Mouse (Mus musculus): ENCODE measurements at regions not wholly inside any gene's neighbourhood (a gene's known extent, or its start where the extent isn't known, plus 50 kb on each side); places are given as distances from the start of the nearest gene placed in this dataset.

DNA sequence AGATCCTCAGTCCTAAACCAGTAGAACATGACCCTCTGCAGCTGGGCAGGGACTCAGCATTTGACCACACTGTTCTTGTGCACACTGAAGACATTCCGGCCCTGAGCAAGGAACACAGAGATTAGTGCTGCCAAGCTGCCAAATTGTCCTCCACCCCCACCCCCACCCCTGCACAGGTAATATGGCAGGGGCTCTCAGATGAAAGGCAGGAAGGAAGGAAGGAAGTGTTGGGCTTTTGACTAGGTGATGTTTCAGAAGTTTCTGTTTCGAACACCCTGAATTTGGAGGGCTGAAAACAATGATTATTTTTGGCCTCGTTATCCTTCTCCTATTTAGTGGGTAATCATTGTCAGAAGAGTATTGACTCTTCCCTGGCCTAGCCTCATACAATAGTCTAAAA, 96.8 kb upstream of the Npas2 start:
- Histone ChIP-seq H3K4me2 (ENCODE audit: low read depth, low read length) (no peak overlapping the region), H3K27ac (ENCODE audit: low read length) (no peak overlapping the region), H3K9me3 (ENCODE audit: control insufficient read depth, low read length) (no peaks in the 10 kb centered on the region), H3K4me3 (ENCODE audit: low read length) (no peak overlapping the region), H3K9ac (ENCODE audit: low read depth, low read length) (no peak overlapping the region), H3K4me1 (ENCODE audit: control insufficient read depth, insufficient read depth, low read length) (no peaks in the 10 kb centered on the region), H3K36me3 (ENCODE audit: control insufficient read depth, insufficient read depth, low read length) (no peaks in the 10 kb centered on the region), H3K27me3 (replicated peaks; ENCODE audit: control insufficient read depth, insufficient read depth, low read length) (no peaks in the 10 kb centered on the region)
- no peak for ATAC-seq
- WGBS: 81% methylated on average over 3 of the region's 3 CpGs

DNA sequence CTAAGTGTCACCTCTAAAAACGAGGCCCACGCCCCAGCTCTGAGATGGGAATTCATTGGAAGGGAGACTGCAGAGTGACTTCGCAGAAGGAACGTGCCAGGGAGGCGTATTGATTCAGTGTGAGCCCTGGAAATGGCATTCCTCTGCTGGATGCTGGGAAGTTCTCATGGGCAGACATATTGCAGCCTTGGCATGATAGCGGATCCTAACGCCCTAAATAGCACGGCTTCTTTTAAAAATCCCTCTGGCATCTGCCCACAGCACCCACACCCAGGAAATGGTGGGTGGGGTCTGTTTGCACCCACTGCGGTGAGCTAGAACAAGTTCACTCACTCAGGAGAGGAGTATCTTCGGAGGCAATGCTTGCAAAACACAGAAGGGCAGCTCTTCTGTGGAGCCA, 96.0 kb upstream of the Npas2 start:
- Histone ChIP-seq H3K9ac (ENCODE audit: low read depth, low read length) (no peak overlapping the region), H3K36me3 (ENCODE audit: control insufficient read depth, insufficient read depth, low read length) (no peaks in the 10 kb centered on the region), H3K4me3 (ENCODE audit: low read length) (no peak overlapping the region), H3K27me3 (replicated peaks; ENCODE audit: control insufficient read depth, insufficient read depth, low read length) (no peaks in the 10 kb centered on the region), H3K9me3 (ENCODE audit: control insufficient read depth, low read length) (no peaks in the 10 kb centered on the region), H3K27ac (ENCODE audit: low read length) (no peak overlapping the region), H3K4me1 (ENCODE audit: control insufficient read depth, insufficient read depth, low read length) (no peaks in the 10 kb centered on the region), H3K4me2 (ENCODE audit: low read depth, low read length) (no peak overlapping the region)
- no peak for ATAC-seq
- WGBS: 90% methylated on average over 10 of the region's 10 CpGs

DNA sequence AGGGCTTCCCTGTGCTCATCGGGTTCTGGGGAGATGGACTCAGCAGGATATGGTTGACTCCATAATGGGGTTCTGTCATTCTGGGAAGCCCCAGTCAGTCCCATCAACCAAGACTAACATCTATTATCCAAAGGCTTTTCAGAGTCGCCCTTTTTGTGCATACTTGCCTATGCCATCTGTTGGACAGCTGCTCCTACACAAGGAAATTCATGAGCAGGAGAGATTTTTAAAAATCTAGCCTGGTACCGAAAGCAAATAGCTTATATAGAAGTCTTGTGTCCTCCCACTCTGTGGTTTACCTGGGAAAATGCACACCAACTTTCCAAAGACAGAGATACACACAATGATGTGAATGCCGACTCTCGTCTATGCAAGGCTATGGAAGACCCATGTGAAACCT, 95.4 kb upstream of the Npas2 start:
- Histone ChIP-seq H3K27me3 (replicated peaks; ENCODE audit: control insufficient read depth, insufficient read depth, low read length) (no peaks in the 10 kb centered on the region), H3K9ac (ENCODE audit: low read depth, low read length) (no peak overlapping the region), H3K4me2 (ENCODE audit: low read depth, low read length) (no peak overlapping the region), H3K4me1 (ENCODE audit: control insufficient read depth, insufficient read depth, low read length) (no peaks in the 10 kb centered on the region), H3K36me3 (ENCODE audit: control insufficient read depth, insufficient read depth, low read length) (no peaks in the 10 kb centered on the region), H3K9me3 (ENCODE audit: control insufficient read depth, low read length) (no peaks in the 10 kb centered on the region), H3K4me3 (ENCODE audit: low read length) (no peak overlapping the region), H3K27ac (ENCODE audit: low read length) (no peak overlapping the region)
- 89% methylated on average over 5 of the region's 5 CpGs for WGBS
- no peak for ATAC-seq

DNA sequence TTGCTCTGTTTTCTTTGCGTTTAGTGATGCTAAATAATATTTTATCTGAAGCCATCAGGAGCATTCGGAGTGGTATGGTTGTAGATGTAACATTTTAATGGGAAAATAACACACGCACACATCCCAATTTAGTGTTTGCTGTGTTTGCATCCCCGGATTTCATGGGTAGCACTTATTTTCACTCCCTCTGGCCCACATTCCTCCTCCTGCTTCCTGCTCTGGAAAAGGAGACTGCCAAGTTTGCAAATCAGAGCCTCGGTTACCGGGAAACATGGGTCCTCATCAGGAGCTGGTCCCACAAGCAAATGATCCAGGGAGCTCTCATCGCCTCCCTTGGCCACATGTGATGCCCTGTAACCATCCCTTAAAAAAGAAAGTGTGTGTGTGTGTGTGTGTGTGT, 94.3 kb upstream of the Npas2 start:
- no peak overlapping the region for H3K4me3 ChIP-seq (ENCODE audit: low read length)
- ATAC-seq: no peak
- no peak overlapping the region for H3K4me2 ChIP-seq (ENCODE audit: low read depth, low read length)
- H3K27me3 ChIP-seq (replicated peaks; ENCODE audit: control insufficient read depth, insufficient read depth, low read length): no peaks in the 10 kb centered on the region
- no peak overlapping the region for H3K27ac ChIP-seq (ENCODE audit: low read length)
- 86% methylated on average over 7 of the region's 7 CpGs for WGBS
- H3K9ac ChIP-seq (ENCODE audit: low read depth, low read length): no peak overlapping the region
- H3K4me1 ChIP-seq (ENCODE audit: control insufficient read depth, insufficient read depth, low read length): no peaks in the 10 kb centered on the region
- no peaks in the 10 kb centered on the region for H3K36me3 ChIP-seq (ENCODE audit: control insufficient read depth, insufficient read depth, low read length)
- H3K9me3 ChIP-seq (ENCODE audit: control insufficient read depth, low read length): no peaks in the 10 kb centered on the region

DNA sequence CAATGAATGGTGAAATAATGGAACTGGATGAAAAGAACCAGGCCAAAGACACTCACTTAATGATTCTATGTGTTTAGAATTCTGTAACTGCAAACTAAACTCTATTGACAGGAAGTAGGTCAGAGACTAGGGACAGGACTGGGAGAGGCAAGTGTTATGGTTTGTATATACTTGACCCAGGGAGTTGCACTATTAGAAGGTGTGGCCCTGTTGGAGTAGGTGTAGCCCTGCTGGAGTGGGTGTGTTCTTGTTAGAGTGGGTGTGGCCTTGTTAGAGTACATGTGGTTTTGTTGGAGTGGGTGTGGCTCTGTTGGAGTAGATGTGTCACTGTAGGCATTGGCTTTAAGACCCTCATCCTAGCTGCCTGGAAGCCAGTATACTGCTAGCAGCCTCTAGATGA, 93.0 kb upstream of the Npas2 start:
- 0 out of 2 replicates have a peak, but pooled peaks cover 4% of the 10 kb centered on the region for H3K4me1 ChIP-seq (ENCODE audit: control insufficient read depth, insufficient read depth, low read length)
- no peaks in the 10 kb centered on the region for H3K36me3 ChIP-seq (ENCODE audit: control insufficient read depth, insufficient read depth, low read length)
- ATAC-seq: no peak
- no peak overlapping the region for H3K4me3 ChIP-seq (ENCODE audit: low read length)
- H3K27me3 ChIP-seq (replicated peaks; ENCODE audit: control insufficient read depth, insufficient read depth, low read length): no peaks in the 10 kb centered on the region
- no peak overlapping the region for H3K27ac ChIP-seq (ENCODE audit: low read length)
- H3K9me3 ChIP-seq (ENCODE audit: control insufficient read depth, low read length): no peaks in the 10 kb centered on the region
- no peak overlapping the region for H3K4me2 ChIP-seq (ENCODE audit: low read depth, low read length)
- no peak overlapping the region for H3K9ac ChIP-seq (ENCODE audit: low read depth, low read length)

DNA sequence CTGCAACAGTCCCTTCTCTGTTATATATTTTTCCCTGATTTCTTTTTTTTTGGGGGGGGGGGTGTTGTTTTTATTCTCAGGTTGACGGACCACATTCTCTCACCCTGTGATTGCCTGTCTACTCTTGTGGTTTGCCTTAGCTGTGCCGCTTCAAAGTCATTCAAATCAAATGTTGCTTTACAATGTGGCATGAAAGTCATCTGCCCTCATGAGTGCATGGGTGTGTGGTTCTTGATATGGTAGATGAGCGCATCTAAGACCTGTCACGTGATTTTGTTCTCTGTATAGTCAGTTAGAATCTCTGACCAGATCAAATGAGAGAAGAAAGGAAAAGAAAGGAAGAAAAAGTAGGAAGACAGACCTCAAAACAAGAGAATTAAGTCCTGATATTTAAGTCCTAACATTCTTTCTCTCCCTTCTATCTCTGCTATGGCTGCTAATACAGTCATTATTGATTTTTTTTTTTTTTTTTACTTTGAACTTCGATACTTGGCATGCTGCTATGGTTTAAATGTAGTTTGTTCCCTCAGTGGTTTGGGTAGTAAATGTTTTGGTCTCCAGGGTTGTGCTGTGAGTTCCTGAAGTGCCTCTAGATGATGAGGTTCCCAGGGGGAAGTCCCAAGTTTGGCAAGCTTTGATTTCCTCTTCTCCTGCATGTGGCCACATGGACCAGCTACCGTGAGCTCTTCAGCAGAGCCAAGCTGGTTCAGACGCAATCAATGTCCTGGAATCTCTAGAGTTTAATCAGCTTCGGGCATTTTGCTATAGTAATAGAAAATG, 91.2 kb upstream of the Npas2 start:
- H3K9me3 ChIP-seq (ENCODE audit: control insufficient read depth, low read length): no peaks in the 10 kb centered on the region
- 0 out of 2 replicates have a peak, but pooled peaks cover 4% of the 10 kb centered on the region for H3K4me1 ChIP-seq (ENCODE audit: control insufficient read depth, insufficient read depth, low read length)
- H3K27me3 ChIP-seq (replicated peaks; ENCODE audit: control insufficient read depth, insufficient read depth, low read length): no peaks in the 10 kb centered on the region
- no peak overlapping the region for H3K27ac ChIP-seq (ENCODE audit: low read length)
- no peak overlapping the region for H3K4me2 ChIP-seq (ENCODE audit: low read depth, low read length)
- H3K36me3 ChIP-seq (ENCODE audit: control insufficient read depth, insufficient read depth, low read length): no peaks in the 10 kb centered on the region
- WGBS: 82% methylated on average over 8 of the region's 8 CpGs
- no peak overlapping the region for H3K9ac ChIP-seq (ENCODE audit: low read depth, low read length)
- no peak overlapping the region for H3K4me3 ChIP-seq (ENCODE audit: low read length)
- no peak for ATAC-seq

DNA sequence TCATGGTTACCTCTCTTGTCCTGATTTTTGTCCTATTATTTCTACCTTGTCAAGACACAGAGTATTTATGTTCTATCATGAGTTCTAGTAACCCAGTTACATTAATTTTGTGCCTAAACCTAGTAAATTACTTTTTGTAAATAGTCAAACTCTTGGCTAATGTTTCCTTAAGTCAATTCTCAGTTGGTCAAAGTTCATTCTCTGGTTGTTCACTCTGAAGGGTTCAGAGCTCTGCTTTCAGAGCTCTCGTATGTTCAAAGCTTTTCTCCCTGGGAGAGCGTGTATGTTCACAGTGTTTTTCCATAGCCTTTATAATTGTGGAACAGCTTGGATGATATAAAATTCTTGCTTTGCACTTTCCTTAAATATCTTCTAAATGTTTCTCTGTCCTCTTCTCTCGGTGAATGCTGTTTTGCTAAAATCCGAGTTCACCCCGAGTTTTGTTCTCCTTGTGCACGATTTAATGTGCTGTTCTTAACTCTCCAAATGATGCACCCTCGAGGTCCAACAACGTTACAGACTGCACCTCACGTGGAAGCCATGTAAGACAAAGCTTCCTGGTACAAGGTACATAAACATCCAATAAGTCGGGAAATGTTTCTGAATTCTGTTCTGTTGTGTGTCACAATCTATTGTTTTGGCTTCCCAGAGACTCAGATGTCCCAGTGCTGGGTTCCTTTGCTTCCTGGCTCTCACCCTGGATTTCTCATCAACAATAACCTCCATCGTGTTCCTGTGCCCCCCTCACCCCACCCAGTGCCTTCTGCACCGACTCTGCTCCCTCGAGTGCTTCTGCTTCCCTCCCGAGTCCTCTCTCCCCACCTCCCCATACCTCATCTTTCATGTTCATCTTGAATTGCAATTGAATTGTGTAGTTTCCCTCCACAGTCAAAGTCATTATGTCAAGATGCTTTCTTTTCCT, 90.3 kb upstream of the Npas2 start:
- Histone ChIP-seq H3K4me3 (ENCODE audit: low read length) (no peak overlapping the region), H3K27ac (ENCODE audit: low read length) (no peak overlapping the region), H3K9me3 (ENCODE audit: control insufficient read depth, low read length) (no peaks in the 10 kb centered on the region), H3K4me2 (ENCODE audit: low read depth, low read length) (no peak overlapping the region), H3K4me1 (ENCODE audit: control insufficient read depth, insufficient read depth, low read length) (0 out of 2 replicates have a peak, but pooled peaks cover 4% of the 10 kb centered on the region), H3K9ac (ENCODE audit: low read depth, low read length) (no peak overlapping the region), H3K27me3 (replicated peaks; ENCODE audit: control insufficient read depth, insufficient read depth, low read length) (no peaks in the 10 kb centered on the region), H3K36me3 (ENCODE audit: control insufficient read depth, insufficient read depth, low read length) (no peaks in the 10 kb centered on the region)
- 70% methylated on average over 14 of the region's 14 CpGs for WGBS
- ATAC-seq: 0 out of 2 replicates have a peak, but pooled peaks have one; percentile 45

DNA sequence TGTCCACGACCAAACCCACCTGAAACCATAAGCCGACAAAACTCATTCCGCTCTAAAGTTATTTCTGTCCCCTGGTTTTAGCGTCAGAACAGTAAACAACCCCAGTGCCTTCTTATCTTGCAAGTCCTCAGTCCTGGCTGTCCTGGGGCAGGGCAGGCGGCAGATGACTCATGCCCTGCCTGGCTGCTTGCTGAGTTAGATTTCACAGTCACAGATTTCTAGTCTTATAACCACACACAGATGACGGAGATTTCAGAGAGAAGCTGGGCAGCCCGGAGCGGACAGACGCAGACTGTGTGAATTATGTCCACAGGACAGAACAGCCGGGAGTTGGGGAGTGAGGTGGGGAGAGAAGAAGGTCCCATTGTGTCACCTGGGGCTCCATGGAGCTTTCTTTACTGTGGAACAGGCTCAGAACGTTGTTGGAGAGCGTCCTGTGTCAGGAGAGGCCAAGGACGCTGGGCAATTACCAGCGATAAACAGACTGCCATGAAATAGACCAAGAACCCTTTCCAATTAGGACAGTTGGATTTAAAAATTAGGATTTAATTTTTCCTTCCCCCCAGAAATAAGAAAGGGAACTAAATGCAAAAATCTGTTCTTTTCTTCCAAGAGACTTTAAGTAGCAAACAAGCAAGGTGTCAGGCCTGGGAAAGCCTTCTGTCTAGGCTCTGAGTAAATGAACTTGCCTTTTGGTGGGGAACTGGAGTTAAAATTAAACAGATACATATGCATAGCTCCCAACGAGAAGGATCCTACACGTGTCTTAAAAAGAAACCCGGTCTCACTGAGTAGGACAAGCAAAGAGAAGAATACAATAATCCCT, 87.8 kb upstream of the Npas2 start:
- peak overlapping the region; percentile 32; the same call in 1 of the 2 replicates for H3K4me2 ChIP-seq (ENCODE audit: low read depth, low read length)

DNA sequence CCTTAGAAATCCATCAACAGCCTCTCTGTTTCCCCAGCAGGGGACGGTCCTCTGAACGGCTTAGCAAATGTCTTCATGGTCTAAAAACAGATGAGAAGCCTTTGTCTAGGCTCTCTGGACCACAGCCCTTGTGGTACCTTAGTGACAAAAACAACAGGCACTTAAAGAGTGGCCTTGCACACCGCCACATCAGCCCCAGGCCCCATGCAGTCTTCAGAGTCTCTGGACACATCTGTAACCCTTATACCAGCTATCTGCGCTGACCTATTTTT, 87.2 kb upstream of the Npas2 start:
- no peak overlapping the region for H3K27ac ChIP-seq (ENCODE audit: low read length)
- 80% methylated on average over 4 of the region's 4 CpGs for WGBS

More for the DNA sequence above, 87.8 kb upstream of the Npas2 start:
- 39% methylated on average over 17 of the region's 17 CpGs for WGBS
- no peaks in the 10 kb centered on the region for H3K9me3 ChIP-seq (ENCODE audit: control insufficient read depth, low read length)
- peak; percentile 90 for ATAC-seq
- H3K9ac ChIP-seq (ENCODE audit: low read depth, low read length): 0 out of 2 replicates have a peak overlapping the region, but pooled peaks have one; percentile 39
- H3K36me3 ChIP-seq (ENCODE audit: control insufficient read depth, insufficient read depth, low read length): no peaks in the 10 kb centered on the region
- 0 out of 2 replicates have a peak, but pooled peaks cover 4% of the 10 kb centered on the region for H3K4me1 ChIP-seq (ENCODE audit: control insufficient read depth, insufficient read depth, low read length)
- H3K27ac ChIP-seq (ENCODE audit: low read length): peak overlapping the region; percentile 49; the same call in 1 of the 2 replicates
- H3K27me3 ChIP-seq (replicated peaks; ENCODE audit: control insufficient read depth, insufficient read depth, low read length): no peaks in the 10 kb centered on the region
- H3K4me3 ChIP-seq (ENCODE audit: low read length): no peak overlapping the region

More for the DNA sequence above, 87.2 kb upstream of the Npas2 start:
- H3K9ac ChIP-seq (ENCODE audit: low read depth, low read length): no peak overlapping the region
- no peak for ATAC-seq
- no peaks in the 10 kb centered on the region for H3K36me3 ChIP-seq (ENCODE audit: control insufficient read depth, insufficient read depth, low read length)
- H3K4me3 ChIP-seq (ENCODE audit: low read length): no peak overlapping the region
- H3K4me1 ChIP-seq (ENCODE audit: control insufficient read depth, insufficient read depth, low read length): 0 out of 2 replicates have a peak, but pooled peaks cover 4% of the 10 kb centered on the region
- H3K4me2 ChIP-seq (ENCODE audit: low read depth, low read length): no peak overlapping the region
- no peaks in the 10 kb centered on the region for H3K9me3 ChIP-seq (ENCODE audit: control insufficient read depth, low read length)
- H3K27me3 ChIP-seq (replicated peaks; ENCODE audit: control insufficient read depth, insufficient read depth, low read length): no peaks in the 10 kb centered on the region

Data from intestine, embryonic 16.5 days (tissue).